Mouse (Mus musculus) forebrain, embryonic 12.5 days (tissue): Measurements from ENCODE around the gene Ano6. TPM values are rescaled to one million over a fixed set of nuclear protein-coding genes. Genes with fewer than 3 reads are reported as not detected.

ENCODE experiments used
- ATAC-seq: fragments of 200-750 bp; cut with Nextera tagmentation; 2 replicates; pipeline ENCODE4 v1.8.0; 2017; ENCODE audit warnings: moderate TSS enrichment; ENCODE audit not compliant: low FRiP score
- H3K27ac ChIP-seq: fragments of 300-500 bp; sonication (generic); 2 replicates; pipeline ENCODE4 v1.5.1; 2016; ENCODE audit warnings: mild to moderate bottlenecking
- H3K27me3 ChIP-seq: fragments of 300-500 bp; sonication (generic); 2 replicates; pipeline ENCODE4 v1.6.1; 2016; ENCODE audit warnings: mild to moderate bottlenecking
- H3K36me3 ChIP-seq: fragments of 300-500 bp; sonication (generic); replicated peaks from 2 replicates; pipeline ENCODE4 v1.6.1; 2016; ENCODE audit warnings: mild to moderate bottlenecking
- H3K4me1 ChIP-seq: fragments of 300-500 bp; sonication (generic); 2 replicates; pipeline ENCODE4 v1.6.1; 2016
- H3K4me2 ChIP-seq: fragments of 300-500 bp; sonication (generic); 2 replicates; pipeline ENCODE4 v1.6.1; 2016; ENCODE audit warnings: mild to moderate bottlenecking, moderate library complexity
- H3K4me3 ChIP-seq: fragments of 300-500 bp; sonication (generic); replicated peaks from 2 replicates; pipeline ENCODE4 v1.5.1; 2016; ENCODE audit warnings: mild to moderate bottlenecking
- H3K9ac ChIP-seq: fragments of 300-500 bp; sonication (generic); 2 replicates; pipeline ENCODE4 v1.6.1; 2016; ENCODE audit warnings: mild to moderate bottlenecking
- H3K9me3 ChIP-seq: fragments of 300-500 bp; sonication (generic); 2 replicates; pipeline ENCODE4 v1.6.1; 2016
- WGBS: fragments of 180-500 bp; shearing (Covaris S2); methylation state at CpG from one replicate; pipeline ENCODE4 v1.1.7; 2016; 5-methylcytosine and 5-hydroxymethylcytosine counted together
- polyA plus RNA-seq: library from polyadenylated mRNA; unstranded; fragments of >200 nt; fragmentation: Nextera tagmentation; extraction: Ambion mirVana; gene quantifications from 2 replicates; pipeline ENCODE4 v1.2.1, GENCODE M21; 2016

The Ano6 gene
- polyA plus RNA-seq, 1 experiment from 2014 or later, result 36.3 TPM

DNA sequence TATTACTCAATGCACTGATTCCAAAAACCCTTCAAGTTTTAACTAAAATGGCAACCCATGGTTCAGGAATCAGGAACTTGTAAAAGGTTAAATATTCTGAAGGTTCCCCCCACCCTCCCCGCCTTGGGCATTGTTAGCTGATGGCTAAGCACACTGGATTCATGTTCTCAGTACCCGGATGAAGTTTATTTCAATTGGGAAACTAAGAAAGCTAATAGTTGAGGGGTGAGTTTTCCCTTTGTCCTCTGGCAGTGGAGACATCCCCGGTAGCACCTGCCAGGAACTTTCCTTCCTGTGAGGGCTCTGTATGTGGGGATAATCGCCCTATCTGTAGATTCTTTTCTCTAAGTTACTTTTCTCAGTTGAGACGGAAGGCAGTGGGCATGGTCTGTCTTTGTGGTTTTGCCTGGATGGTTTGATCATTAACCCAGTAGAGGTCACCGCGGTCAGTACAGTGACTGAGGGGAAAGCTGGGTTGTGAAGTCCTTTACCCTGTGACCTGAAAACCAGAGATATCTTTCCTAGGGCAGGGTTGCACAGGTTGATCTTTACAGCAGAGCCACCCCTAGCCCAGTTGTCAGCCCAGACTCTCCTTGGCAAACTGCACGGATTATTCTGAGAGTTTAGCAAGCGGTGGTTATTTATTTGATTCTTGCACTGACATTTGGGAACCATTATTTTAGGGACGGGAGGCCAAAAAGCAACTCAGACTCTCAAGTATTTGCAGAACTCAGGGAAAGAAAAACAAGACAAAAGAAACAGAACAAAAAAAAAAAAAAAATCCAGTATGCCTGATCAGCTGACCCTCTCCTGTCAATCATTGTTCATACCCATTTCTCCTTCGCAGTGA, 47.8 kb downstream of the Ano6 start:
- no peak overlapping the region for H3K4me2 ChIP-seq
- H3K4me3 ChIP-seq, result no peak overlapping the region
- H3K4me1 ChIP-seq, result 0 out of 2 replicates have a peak, but pooled peaks cover 6% of the 10 kb centered on the region
- no peak overlapping the region for H3K27ac ChIP-seq
- H3K36me3 ChIP-seq, result no peaks in the 10 kb centered on the region
- H3K9ac ChIP-seq, result no peak overlapping the region
- ATAC-seq, result no peak
- H3K9me3 ChIP-seq, result no peaks in the 10 kb centered on the region
- 74% methylated on average over 11 of the region's 11 CpGs for WGBS
- H3K27me3 ChIP-seq, result no peaks in the 10 kb centered on the region

DNA sequence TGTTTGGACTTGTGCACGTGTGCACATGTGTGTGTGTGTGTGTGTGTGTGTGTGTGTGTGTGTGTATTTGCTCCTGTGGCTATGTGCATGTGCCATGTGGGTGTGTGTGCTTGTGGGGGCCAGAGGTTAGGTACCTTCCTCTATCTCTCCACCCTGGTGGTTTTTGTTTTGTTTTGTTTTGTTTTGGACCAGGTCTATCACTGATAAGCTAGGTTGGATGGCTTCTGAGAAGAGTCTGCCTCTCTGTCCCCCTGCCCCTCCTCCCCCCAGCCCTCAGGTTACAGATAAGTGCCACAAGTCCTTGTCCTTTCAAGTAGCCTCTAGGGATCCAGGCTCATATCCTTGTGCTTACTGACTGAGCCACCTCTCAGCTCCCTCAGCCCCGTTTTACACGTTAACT, 49.1 kb downstream of the Ano6 start:
- Histone ChIP-seq H3K9me3 (no peaks in the 10 kb centered on the region), H3K9ac (no peak overlapping the region), H3K36me3 (no peaks in the 10 kb centered on the region), H3K4me1 (0 out of 2 replicates have a peak, but pooled peaks cover 6% of the 10 kb centered on the region), H3K27ac (no peak overlapping the region), H3K27me3 (no peaks in the 10 kb centered on the region), H3K4me3 (no peak overlapping the region), H3K4me2 (no peak overlapping the region)
- WGBS, result 80% methylated on average over 3 of the region's 3 CpGs
- no peak for ATAC-seq

GRCm38 (mm10) chr15:95843183-95843949, 52.7 kb downstream of the Ano6 start:
- Histone ChIP-seq H3K4me2 (no peak overlapping the region), H3K4me3 (no peak overlapping the region), H3K36me3 (no peaks in the 10 kb centered on the region), H3K9ac (no peak overlapping the region), H3K27me3 (no peaks in the 10 kb centered on the region), H3K4me1 (peaks cover 4% of the 10 kb centered on the region), H3K27ac (no peak overlapping the region), H3K9me3 (no peaks in the 10 kb centered on the region)
- no peak for ATAC-seq
- WGBS, result 91% methylated on average over 18 of the region's 18 CpGs

DNA sequence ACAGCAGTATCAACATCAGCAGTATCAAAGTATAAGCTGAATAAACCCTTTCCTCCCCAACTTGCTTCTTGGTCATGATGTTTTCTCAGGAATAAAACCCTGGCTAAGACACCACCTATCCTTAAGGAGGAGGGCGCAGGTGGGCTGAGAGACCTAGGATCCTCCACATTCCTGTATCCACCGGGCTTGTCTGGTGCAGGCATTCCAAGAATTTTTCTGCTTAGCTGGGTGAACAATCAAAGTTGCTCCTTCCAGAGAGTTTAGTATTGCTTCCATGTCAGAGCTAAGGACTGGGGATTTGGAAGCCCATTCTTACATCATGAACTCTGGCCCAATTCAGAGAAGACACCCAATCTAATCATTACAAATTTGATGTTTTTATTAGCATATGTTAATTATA, 53.8 kb downstream of the Ano6 start:
- 61% methylated on average over 2 of the region's 2 CpGs for WGBS
- no peaks in the 10 kb centered on the region for H3K9me3 ChIP-seq
- no peak overlapping the region for H3K4me2 ChIP-seq
- H3K27me3 ChIP-seq, result no peaks in the 10 kb centered on the region
- H3K4me3 ChIP-seq, result no peak overlapping the region
- H3K27ac ChIP-seq, result no peak overlapping the region
- H3K4me1 ChIP-seq, result peaks cover 7% of the 10 kb centered on the region
- ATAC-seq, result no peak
- H3K36me3 ChIP-seq, result no peaks in the 10 kb centered on the region
- H3K9ac ChIP-seq, result no peak overlapping the region

- H3K27ac ChIP-seq, result no peak overlapping the region
- H3K4me2 ChIP-seq, result no peak overlapping the region
- H3K4me3 ChIP-seq, result no peak overlapping the region
- no peak for ATAC-seq
- no peaks in the 10 kb centered on the region for H3K27me3 ChIP-seq
- no peak overlapping the region for H3K9ac ChIP-seq
- WGBS, result 87% methylated on average over 5 of the region's 5 CpGs
- peaks cover 7% of the 10 kb centered on the region for H3K4me1 ChIP-seq
- no peaks in the 10 kb centered on the region for H3K9me3 ChIP-seq
- no peaks in the 10 kb centered on the region for H3K36me3 ChIP-seq
Observed at GRCm38 (mm10) chr15:95846102-95846501, 55.5 kb downstream of the Ano6 start.

DNA sequence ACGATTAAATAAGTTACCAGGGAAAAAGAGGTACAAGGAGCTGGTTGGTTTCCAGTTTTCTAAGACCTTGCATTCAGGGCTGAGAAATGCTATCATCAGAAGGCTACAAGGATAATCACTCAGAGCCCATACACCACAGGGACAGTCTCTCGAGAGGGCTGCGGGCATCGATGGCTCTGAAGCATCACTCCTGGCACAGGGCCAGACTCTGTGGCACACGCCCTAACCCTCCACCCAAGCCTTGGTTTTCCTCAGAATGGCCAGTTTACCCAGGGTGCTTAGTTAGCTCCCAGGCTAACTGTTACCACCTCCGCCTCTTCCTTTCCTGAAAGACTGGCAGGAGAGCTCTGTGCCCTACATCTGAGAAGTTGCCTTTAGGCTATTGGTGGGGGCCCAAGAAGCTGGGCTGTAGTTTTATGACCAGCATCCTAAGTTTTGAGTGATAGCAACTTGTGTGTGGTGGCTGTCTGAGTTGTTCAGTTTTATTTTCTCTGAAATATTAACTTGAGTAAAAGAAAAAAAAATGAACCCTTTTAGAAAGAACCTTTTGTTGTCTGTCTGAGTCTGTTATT, 57.9 kb downstream of the Ano6 start:
- H3K27ac ChIP-seq, result no peak overlapping the region
- peaks cover 7% of the 10 kb centered on the region for H3K4me1 ChIP-seq
- ATAC-seq, result no peak
- no peak overlapping the region for H3K9ac ChIP-seq
- WGBS, result 77% methylated on average over 6 of the region's 6 CpGs
- no peak overlapping the region for H3K4me3 ChIP-seq
- H3K36me3 ChIP-seq, result no peaks in the 10 kb centered on the region
- H3K9me3 ChIP-seq, result no peaks in the 10 kb centered on the region
- no peaks in the 10 kb centered on the region for H3K27me3 ChIP-seq
- no peak overlapping the region for H3K4me2 ChIP-seq

DNA sequence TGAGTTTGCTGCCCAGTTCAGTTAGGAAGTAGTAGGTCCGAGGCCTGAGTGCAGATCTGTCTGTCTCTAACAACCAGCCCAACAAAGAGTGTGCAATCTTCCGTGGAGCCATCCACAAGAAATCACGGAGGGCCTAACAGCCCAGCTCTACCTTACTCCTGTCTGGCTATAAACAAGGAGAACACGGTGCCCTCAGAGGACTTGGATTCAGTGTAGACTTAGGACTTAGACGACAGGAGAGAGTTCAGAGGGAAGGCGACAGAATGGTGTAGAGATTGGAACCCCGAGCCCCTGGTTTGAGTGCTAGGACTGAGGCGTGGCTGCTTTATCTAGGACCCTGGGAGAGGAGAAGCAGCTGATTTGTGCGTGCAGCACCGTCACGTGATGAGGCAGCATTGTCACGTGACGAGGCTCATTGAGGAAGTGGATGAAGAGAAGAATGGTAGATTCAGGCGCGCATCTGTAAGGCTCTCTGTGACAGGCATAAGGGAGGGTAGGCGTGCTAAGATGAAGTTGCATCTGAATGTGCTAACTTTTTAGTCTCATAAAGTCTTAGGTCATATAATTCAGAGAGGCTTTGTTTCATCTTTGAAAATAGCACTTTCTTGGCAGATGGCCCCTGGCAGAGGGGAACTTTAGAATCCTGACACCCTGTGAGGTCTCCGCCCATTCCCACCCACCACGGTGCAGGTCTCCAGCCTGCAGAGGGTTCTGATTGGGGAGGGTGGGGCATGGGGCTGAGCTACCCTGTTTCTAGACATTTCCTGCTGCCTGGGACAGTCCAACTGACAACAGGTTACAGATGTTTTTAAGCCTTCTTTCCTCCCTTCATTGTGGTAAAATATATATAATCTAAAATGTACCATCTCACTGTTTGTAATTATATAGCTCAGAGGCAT, 59.1 kb downstream of the Ano6 start:
- Histone ChIP-seq H3K27me3 (no peaks in the 10 kb centered on the region), H3K4me3 (no peak overlapping the region), H3K9ac (no peak overlapping the region), H3K4me1 (peaks cover 7% of the 10 kb centered on the region), H3K27ac (no peak overlapping the region), H3K4me2 (no peak overlapping the region), H3K9me3 (peaks cover under 1% of the 10 kb centered on the region; the same call in 1 of the 2 replicates), H3K36me3 (no peaks in the 10 kb centered on the region)
- WGBS, result 74% methylated on average over 18 of the region's 18 CpGs
- ATAC-seq, result no peak

- H3K27ac ChIP-seq, result no peak overlapping the region
- H3K27me3 ChIP-seq, result no peaks in the 10 kb centered on the region
- no peak for ATAC-seq
- no peaks in the 10 kb centered on the region for H3K36me3 ChIP-seq
- WGBS, result 88% methylated on average over 5 of the region's 5 CpGs
- peaks cover 4% of the 10 kb centered on the region; the same call in 1 of the 2 replicates for H3K9me3 ChIP-seq
- no peak overlapping the region for H3K4me3 ChIP-seq
- no peak overlapping the region for H3K9ac ChIP-seq
- peaks cover 7% of the 10 kb centered on the region for H3K4me1 ChIP-seq
- H3K4me2 ChIP-seq, result no peak overlapping the region
Observed at GRCm38 (mm10) chr15:95850546-95850945, 59.9 kb downstream of the Ano6 start.

DNA sequence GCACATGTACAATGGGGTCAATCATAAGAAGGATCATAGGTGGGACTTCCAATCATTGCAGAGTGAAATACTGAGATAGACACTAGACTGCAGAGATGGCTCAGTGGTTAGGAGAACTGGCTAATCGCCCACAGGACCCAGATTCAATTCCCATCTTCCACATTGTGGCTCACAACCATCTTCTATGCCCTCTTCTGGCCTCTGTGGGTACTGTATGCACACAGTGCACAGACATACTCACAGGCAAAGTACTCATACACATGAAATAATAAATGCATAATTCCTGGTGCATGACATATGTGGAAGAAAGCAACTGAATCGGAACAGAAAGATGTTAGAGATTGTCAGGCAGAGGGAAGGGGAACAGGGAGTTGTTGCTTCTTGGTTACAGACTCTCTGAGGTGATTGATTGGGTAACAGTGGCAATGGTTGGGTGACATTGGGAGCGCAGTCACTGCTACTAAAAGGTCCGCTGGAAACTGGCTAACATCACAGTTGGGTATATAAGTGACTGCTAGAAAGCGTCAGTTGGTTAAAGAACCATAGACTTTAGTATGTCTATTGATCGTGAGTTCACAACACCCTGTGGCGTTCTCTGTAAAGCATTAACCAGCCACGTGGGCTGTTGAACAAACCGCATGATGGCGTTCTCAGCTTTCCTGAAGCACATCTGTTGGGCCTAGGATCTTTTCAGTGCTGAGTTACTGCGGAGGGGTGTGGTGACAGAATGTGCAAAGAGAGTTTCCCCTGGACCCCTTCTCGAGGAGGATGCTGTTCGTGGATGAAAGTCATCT, 64.6 kb downstream of the Ano6 start:
- ATAC-seq, result no peak
- no peak overlapping the region for H3K4me3 ChIP-seq
- 93% methylated on average over 13 of the region's 13 CpGs for WGBS
- 0 out of 2 replicates have a peak, but pooled peaks cover 4% of the 10 kb centered on the region for H3K4me1 ChIP-seq
- no peak overlapping the region for H3K27ac ChIP-seq
- no peaks in the 10 kb centered on the region for H3K27me3 ChIP-seq
- no peak overlapping the region for H3K9ac ChIP-seq
- H3K9me3 ChIP-seq, result peaks cover 4% of the 10 kb centered on the region; the same call in 1 of the 2 replicates
- no peak overlapping the region for H3K4me2 ChIP-seq
- H3K36me3 ChIP-seq, result no peaks in the 10 kb centered on the region

DNA sequence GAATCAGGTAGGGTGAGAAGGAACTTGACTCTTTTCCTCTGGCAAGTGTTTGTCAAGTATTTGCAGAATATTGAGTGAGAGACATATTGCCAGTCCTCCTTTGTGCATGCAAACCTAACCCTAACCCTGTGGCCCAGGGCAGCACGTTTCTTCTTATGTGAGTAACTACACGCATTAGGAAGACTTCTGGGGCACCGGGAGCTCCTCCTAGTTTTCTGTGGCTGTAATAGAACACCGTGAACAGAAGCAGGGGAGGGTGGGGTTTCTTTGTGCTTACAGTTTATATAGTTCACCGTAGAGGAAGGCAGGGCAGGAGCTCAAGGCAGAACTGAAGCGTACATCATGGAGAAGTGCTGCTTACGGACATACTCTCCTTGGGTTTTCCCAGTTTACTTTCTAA, 65.3 kb downstream of the Ano6 start:
- no peak overlapping the region for H3K9ac ChIP-seq
- H3K4me2 ChIP-seq, result no peak overlapping the region
- no peak for ATAC-seq
- no peak overlapping the region for H3K27ac ChIP-seq
- peaks cover 4% of the 10 kb centered on the region; the same call in 1 of the 2 replicates for H3K9me3 ChIP-seq
- 75% methylated on average over 7 of the region's 7 CpGs for WGBS
- H3K27me3 ChIP-seq, result no peaks in the 10 kb centered on the region
- no peak overlapping the region for H3K4me3 ChIP-seq
- H3K36me3 ChIP-seq, result no peaks in the 10 kb centered on the region
- H3K4me1 ChIP-seq, result 0 out of 2 replicates have a peak, but pooled peaks cover 4% of the 10 kb centered on the region
